Mouse (Mus musculus) MEL (cell line): ENCODE data around the gene Exoc4. TPM values are rescaled to one million over a fixed set of nuclear protein-coding genes. Genes with fewer than 3 reads are reported as not detected.

Experiments
- DNase-seq: peaks from one replicate; pipeline ENCODE4 v3.0.0; 2011; ENCODE audit warnings: low read depth, low spot score
- H3K27ac ChIP-seq: 2 replicates; pipeline ENCODE4 v1.5.1; 2012; ENCODE audit warnings: low read depth, mild to moderate bottlenecking, control low read depth, low read length, moderate library complexity; ENCODE audit not compliant: control insufficient read depth
- H3K27me3 ChIP-seq, 2 experiments: fragments of 150-350 bp in 1 of 2; sonication (generic) in 1 of 2; 2 replicates each; pipeline ENCODE4 v1.6.1; 2012; ENCODE audit warnings: low read length in 2 of 2, mild to moderate bottlenecking in 2 of 2, improper control_type of control experiment in 1 of 2, moderate library complexity in 1 of 2; ENCODE audit not compliant: insufficient read depth in 2 of 2, control insufficient read depth in 1 of 2
- H3K36me3 ChIP-seq, 2 experiments: 2 replicates each; pipeline ENCODE4 v1.6.1; 2012 to 2014; ENCODE audit warnings: low read length in 2 of 2, improper control_type of control experiment in 1 of 2, inconsistent platforms in 1 of 2, mild to moderate bottlenecking in 1 of 2; ENCODE audit not compliant: insufficient read depth in 2 of 2, control insufficient read depth in 1 of 2
- H3K4me1 ChIP-seq, 2 experiments: fragments of 150-350 bp in 1 of 2; sonication (generic) in 1 of 2; 2 replicates each; pipeline ENCODE4 v1.6.1; 2012; ENCODE audit warnings: low read length in 2 of 2, improper control_type of control experiment in 1 of 2, mild to moderate bottlenecking in 1 of 2; ENCODE audit not compliant: insufficient read depth in 2 of 2, control insufficient read depth in 1 of 2
- H3K4me3 ChIP-seq, 2 experiments: fragments of 150-350 bp in 1 of 2; sonication (generic) in 1 of 2; 2 replicates each; pipeline ENCODE4 v1.5.1; 2012; ENCODE audit warnings: low read depth in 2 of 2, low read length in 2 of 2, mild to moderate bottlenecking in 2 of 2, moderate library complexity in 2 of 2, control low read depth in 1 of 2, improper control_type of control experiment in 1 of 2; ENCODE audit not compliant: control insufficient read depth in 1 of 2, insufficient read depth in 1 of 2
- H3K79me2 ChIP-seq: 2 replicates; pipeline ENCODE4 v1.6.1; 2012; ENCODE audit warnings: mild to moderate bottlenecking, low read length, moderate library complexity; ENCODE audit not compliant: control insufficient read depth, poor library complexity, insufficient read depth
- H3K9ac ChIP-seq: 2 replicates; pipeline ENCODE4 v1.6.1; 2012; ENCODE audit warnings: low read depth, mild to moderate bottlenecking, control low read depth, low read length, moderate library complexity; ENCODE audit not compliant: control insufficient read depth, poor library complexity, severe bottlenecking
- H3K9me3 ChIP-seq: fragments of 150-350 bp; sonication (generic); replicated peaks from 2 replicates; pipeline ENCODE4 v1.6.1; 2012; ENCODE audit warnings: mild to moderate bottlenecking, low read length, improper control_type of control experiment, moderate library complexity; ENCODE audit not compliant: insufficient read depth
- BHLHE40 ChIP-seq: IDR thresholded peaks from 2 replicates; pipeline ENCODE4 v1.6.1; 2012; ENCODE audit warnings: low read depth, mild to moderate bottlenecking, inconsistent platforms, low read length, improper control_type of control experiment, borderline replicate concordance
- CHD1 ChIP-seq: IDR thresholded peaks from 2 replicates; pipeline ENCODE4 v1.6.1; 2012; ENCODE audit warnings: low read depth, mild to moderate bottlenecking, inconsistent platforms, low read length, improper control_type of control experiment
- CTCF ChIP-seq, 3 experiments: IDR thresholded peaks in 2 of 3; conservative IDR thresholded peaks in 1 of 3; 2 replicates each; pipeline ENCODE4 v1.5.1; 2011 to 2012; ENCODE audit warnings: low read length in 3 of 3, low read depth in 2 of 3, mild to moderate bottlenecking in 2 of 3, improper control_type of control experiment in 1 of 3, inconsistent platforms in 1 of 3, mixed read lengths in 1 of 3, moderate library complexity in 1 of 3; ENCODE audit not compliant: control insufficient read depth in 1 of 3, insufficient read depth in 1 of 3, poor library complexity in 1 of 3, severe bottlenecking in 1 of 3
- E2F4 ChIP-seq: IDR thresholded peaks from 2 replicates; pipeline ENCODE4 v1.6.1; 2011; ENCODE audit warnings: low read depth, low read length, improper control_type of control experiment, borderline replicate concordance
- ETS1 ChIP-seq: IDR thresholded peaks from 2 replicates; pipeline ENCODE4 v1.6.1; 2012; ENCODE audit warnings: low read depth, mild to moderate bottlenecking, inconsistent platforms, low read length, improper control_type of control experiment, moderate library complexity
- GABPA ChIP-seq: IDR thresholded peaks from 2 replicates; pipeline ENCODE4 v1.6.1; 2012; ENCODE audit warnings: low read depth, mild to moderate bottlenecking, inconsistent platforms, low read length, improper control_type of control experiment, moderate library complexity
- JUND ChIP-seq: IDR thresholded peaks from 2 replicates; pipeline ENCODE4 v1.6.1; 2011; ENCODE audit warnings: low read depth, mild to moderate bottlenecking, improper control_type of control experiment, low read length
- KAT2A ChIP-seq: conservative IDR thresholded peaks from 2 replicates; pipeline ENCODE4 v1.6.1; 2012; ENCODE audit warnings: low read depth, low read length, improper control_type of control experiment, inconsistent platforms
- MAX ChIP-seq: IDR thresholded peaks from 2 replicates; pipeline ENCODE4 v1.6.1; 2011; ENCODE audit warnings: low read length, improper control_type of control experiment
- MEF2A ChIP-seq: IDR thresholded peaks from 2 replicates; pipeline ENCODE4 v1.6.1; 2014; ENCODE audit warnings: low read depth, mild to moderate bottlenecking, inconsistent platforms, low read length, improper control_type of control experiment; ENCODE audit not compliant: poor library complexity, insufficient replicate concordance, severe bottlenecking; ENCODE audit errors: extremely low read depth
- POLR2AphosphoS2 ChIP-seq: IDR thresholded peaks from 2 replicates; pipeline ENCODE4 v1.6.1; 2011; ENCODE audit warnings: low read length, improper control_type of control experiment
- RCOR1 ChIP-seq: IDR thresholded peaks from 2 replicates; pipeline ENCODE4 v1.6.1; 2012; ENCODE audit warnings: low read depth, mild to moderate bottlenecking, inconsistent platforms, low read length, improper control_type of control experiment
- SIN3A ChIP-seq: IDR thresholded peaks from 2 replicates; pipeline ENCODE4 v1.6.1; 2012; ENCODE audit warnings: low read length, improper control_type of control experiment, inconsistent platforms
- SMC3 ChIP-seq: IDR thresholded peaks from 2 replicates; pipeline ENCODE4 v1.6.1; 2011; ENCODE audit warnings: low read depth, low read length, improper control_type of control experiment
- UBTF ChIP-seq: IDR thresholded peaks from 2 replicates; pipeline ENCODE4 v1.6.1; 2012; ENCODE audit warnings: low read depth, mild to moderate bottlenecking, inconsistent platforms, low read length, improper control_type of control experiment, moderate library complexity, borderline replicate concordance; ENCODE audit not compliant: insufficient read depth
- ZC3H11A ChIP-seq: IDR thresholded peaks from 2 replicates; pipeline ENCODE4 v1.6.1; 2012; ENCODE audit warnings: low read depth, mild to moderate bottlenecking, inconsistent platforms, low read length, improper control_type of control experiment
- ZKSCAN1 ChIP-seq: IDR thresholded peaks from 2 replicates; pipeline ENCODE4 v1.6.1; 2012; ENCODE audit warnings: low read depth, mild to moderate bottlenecking, inconsistent platforms, low read length, improper control_type of control experiment, moderate library complexity
- polyA plus RNA-seq, 2 experiments: library from polyadenylated mRNA; stranded (reverse) in 1 of 2; unstranded in 1 of 2; fragments of >175 nt in 1 of 2; fragments of >200 nt in 1 of 2; gene quantifications; 2 replicates each; pipeline versions ENCODE4 v1.2.1 to v1.2.4; 2012; ENCODE audit warnings: low replicate concordance in 2 of 2, low read depth in 1 of 2; ENCODE audit not compliant: insufficient read length in 2 of 2, insufficient read depth in 1 of 2, missing spikeins in 1 of 2
- total RNA-seq: library from RNA; depleted of rRNA; stranded (reverse); fragments of 300-350 nt; gene quantifications from 2 replicates; pipeline ENCODE4 v1.2.3, GENCODE M21; 2012

Gene Exoc4
- total and polyA plus RNA-seq, 3 experiments, result 16.4 to 22.6 TPM; not detected in 1

DNA sequence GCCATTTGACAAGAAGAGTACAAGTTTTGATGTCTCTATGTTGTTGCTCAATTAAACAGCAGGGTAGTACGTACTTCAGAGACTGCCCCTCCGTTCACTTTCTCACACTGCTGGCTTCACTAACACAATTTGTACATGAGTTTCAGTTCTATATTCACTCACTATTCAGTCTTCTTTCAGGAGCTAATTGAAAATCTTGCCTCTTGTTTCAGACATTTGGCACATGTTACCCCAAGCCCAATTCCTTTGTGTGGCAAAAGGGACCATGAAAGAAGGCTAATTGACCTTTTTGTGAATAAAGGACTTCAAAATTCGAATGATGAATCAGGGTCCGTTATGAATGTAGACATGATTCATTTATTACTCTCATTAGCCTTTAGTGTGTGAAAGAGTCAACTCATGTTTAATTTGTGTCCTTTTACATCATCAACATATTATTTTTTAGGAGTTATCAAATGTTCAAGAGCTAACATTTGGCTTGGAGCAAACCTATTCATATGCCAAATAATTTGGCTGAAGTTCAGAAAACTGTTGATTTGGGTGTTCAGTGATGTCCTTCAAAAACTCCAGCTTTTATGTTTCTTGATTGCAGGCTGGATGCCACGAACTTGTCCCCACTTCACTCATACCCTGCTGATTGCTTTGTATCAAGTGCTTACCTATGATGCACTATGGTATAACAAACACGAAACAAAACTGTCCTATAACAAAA is 467.5 kb downstream of the Exoc4 start:
- Histone ChIP-seq H3K4me1 (no peaks in the 10 kb centered on the region), H3K4me3 (no peak overlapping the region), H3K27me3 (no peaks in the 10 kb centered on the region), H3K9ac (no peak overlapping the region), H3K27ac (no peak overlapping the region), H3K79me2 (no peaks in the 10 kb centered on the region), H3K9me3 (no peaks in the 10 kb centered on the region), H3K36me3 (no peaks in the 10 kb centered on the region)
- DNase-seq, result no peak
- no peak for TF ChIP-seq KAT2A
- TF ChIP-seq BHLHE40, result no peak

DNA sequence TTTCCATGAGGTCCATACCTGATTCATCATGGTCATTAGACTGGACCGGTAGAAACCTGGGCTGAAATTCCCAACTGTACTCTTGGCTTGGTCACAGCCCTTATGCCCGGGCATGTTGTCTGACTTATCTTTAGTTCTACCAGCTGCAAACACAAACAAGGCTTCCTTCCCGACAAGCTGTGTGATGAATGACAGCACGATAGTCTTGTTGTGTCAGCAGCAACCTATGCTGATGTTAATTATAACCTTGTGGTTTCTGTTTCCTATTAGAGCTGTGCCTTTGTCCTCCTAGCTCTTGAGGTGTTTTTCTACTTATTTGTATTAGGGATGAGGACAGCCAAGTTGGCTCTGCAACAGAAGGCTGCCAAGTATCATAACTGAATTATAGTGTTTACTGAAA is 472.3 kb downstream of the Exoc4 start:
- no peaks in the 10 kb centered on the region for H3K79me2 ChIP-seq
- no peaks in the 10 kb centered on the region for H3K36me3 ChIP-seq
- TF ChIP-seq UBTF, result no peak
- TF ChIP-seq JUND, result no peak
- TF ChIP-seq BHLHE40, result no peak
- TF ChIP-seq MAX, result no peak
- TF ChIP-seq CTCF (IDR thresholded peaks at IDR 0.05 in 2 of 3, conservative IDR thresholded peaks at IDR 0.05 in 1 of 3; ENCODE audit: control insufficient read depth in 1 of 3, insufficient read depth in 1 of 3, low read depth in 2 of 3, low read length in 3 of 3, poor library complexity in 1 of 3, severe bottlenecking in 1 of 3), result no peak
- TF ChIP-seq KAT2A, result no peak
- no peak for TF ChIP-seq RCOR1
- TF ChIP-seq E2F4, result no peak
- TF ChIP-seq SIN3A, result no peak
- TF ChIP-seq POLR2AphosphoS2, result no peak
- no peak for TF ChIP-seq MEF2A
- TF ChIP-seq ZC3H11A, result no peak
- no peak for TF ChIP-seq CHD1
- no peak for TF ChIP-seq ETS1
- no peak for TF ChIP-seq ZKSCAN1
- TF ChIP-seq SMC3, result no peak
- no peak for TF ChIP-seq GABPA
- TF ChIP-seq, all 39 proteins: peak for 0
- no peak for DNase-seq
- Histone ChIP-seq H3K27ac (no peak overlapping the region), H3K9ac (no peak overlapping the region), H3K4me3 (no peak overlapping the region), H3K27me3 (no peaks in the 10 kb centered on the region), H3K4me1 (no peaks in the 10 kb centered on the region), H3K9me3 (no peaks in the 10 kb centered on the region)
